Mouse (Mus musculus) forebrain, embryonic 11.5 days (tissue): ENCODE measurements around the gene Ccdc177. TPM values are rescaled to one million over a fixed set of nuclear protein-coding genes. Genes with fewer than 3 reads are reported as not detected.

Experiments used
- ATAC-seq: fragments of 200-750 bp; cut with Nextera tagmentation; replicated peaks from 2 replicates; pipeline ENCODE4 v1.8.0; 2017; ENCODE audit warnings: moderate TSS enrichment; ENCODE audit not compliant: low FRiP score
- DNase-seq: peaks from one replicate; pipeline ENCODE4 v3.0.0-alpha.2; 2017; ENCODE audit warnings: low spot score
- H3K27ac ChIP-seq: fragments of 300-500 bp; sonication (generic); 2 replicates; pipeline ENCODE4 v1.5.1; 2014; ENCODE audit warnings: low read depth, low read length
- H3K27me3 ChIP-seq: fragments of 300-500 bp; sonication (generic); 2 replicates; pipeline ENCODE4 v1.6.1; 2014; ENCODE audit warnings: mild to moderate bottlenecking, low read length, mixed read lengths; ENCODE audit not compliant: control insufficient read depth, insufficient read depth
- H3K36me3 ChIP-seq: fragments of 300-500 bp; sonication (generic); 2 replicates; pipeline ENCODE4 v1.6.1; 2014; ENCODE audit warnings: mild to moderate bottlenecking, low read length, moderate library complexity, mixed read lengths; ENCODE audit not compliant: control insufficient read depth, insufficient read depth
- H3K4me1 ChIP-seq: fragments of 300-500 bp; sonication (generic); replicated peaks from 2 replicates; pipeline ENCODE4 v1.6.1; 2014; ENCODE audit warnings: low read length, mixed read lengths; ENCODE audit not compliant: control insufficient read depth, insufficient read depth
- H3K4me2 ChIP-seq: fragments of 300-500 bp; sonication (generic); 2 replicates; pipeline ENCODE4 v1.6.1; 2014; ENCODE audit warnings: low read depth, mild to moderate bottlenecking, low read length, moderate library complexity, mixed read lengths; ENCODE audit not compliant: severe bottlenecking
- H3K4me3 ChIP-seq: fragments of 300-500 bp; sonication (generic); 2 replicates; pipeline ENCODE4 v1.5.1; 2014; ENCODE audit warnings: low read depth, low read length
- H3K9ac ChIP-seq: fragments of 300-500 bp; sonication (generic); 2 replicates; pipeline ENCODE4 v1.6.1; 2014; ENCODE audit warnings: low read length
- H3K9me3 ChIP-seq: fragments of 300-500 bp; sonication (generic); 2 replicates; pipeline ENCODE4 v1.6.1; 2016; ENCODE audit warnings: low read length, mixed read lengths; ENCODE audit not compliant: control insufficient read depth
- WGBS: fragments of 180-500 bp; shearing (Covaris S2); extraction: QIAGEN DNeasy Blood & Tissue Kit; methylation state at CpG from one replicate; pipeline ENCODE4 v1.1.7; 2014; 5-methylcytosine and 5-hydroxymethylcytosine counted together
- polyA plus RNA-seq: library from polyadenylated mRNA; unstranded; fragments of >200 nt; fragmentation: Nextera tagmentation; extraction: Ambion mirVana; gene quantifications from 2 replicates; pipeline ENCODE4 v1.2.1, GENCODE M21; 2014

Gene Ccdc177
- polyA plus RNA-seq, 1 experiment from 2014 or later = 5.1 TPM

GRCm38 (mm10) chr12:80721458-80721857, 39.0 kb downstream of the Ccdc177 start:
- no peaks in the 10 kb centered on the region for H3K36me3 ChIP-seq
- 88% methylated on average over 15 of the region's 15 CpGs for WGBS
- no peak overlapping the region for H3K4me3 ChIP-seq
- no peak overlapping the region for H3K27ac ChIP-seq
- no peaks in the 10 kb centered on the region for H3K27me3 ChIP-seq
- H3K9me3 ChIP-seq = no peaks in the 10 kb centered on the region
- no peak overlapping the region for H3K9ac ChIP-seq
- no peaks in the 10 kb centered on the region for H3K4me1 ChIP-seq
- no peak overlapping the region for H3K4me2 ChIP-seq
- DNase-seq (no peak), ATAC-seq (no peak)

GRCm38 (mm10) chr12:80720507-80720906, 40.0 kb downstream of the Ccdc177 start:
- Histone ChIP-seq H3K36me3 (no peaks in the 10 kb centered on the region), H3K9ac (no peak overlapping the region), H3K4me1 (no peaks in the 10 kb centered on the region), H3K27me3 (no peaks in the 10 kb centered on the region), H3K4me2 (no peak overlapping the region), H3K4me3 (no peak overlapping the region), H3K27ac (no peak overlapping the region), H3K9me3 (no peaks in the 10 kb centered on the region)
- DNase-seq (no peak), ATAC-seq (no peak)
- WGBS = 69% methylated on average over 12 of the region's 12 CpGs

- ATAC-seq (no peak), DNase-seq (no peak)
- Histone ChIP-seq H3K4me2 (no peak overlapping the region), H3K27me3 (no peaks in the 10 kb centered on the region), H3K36me3 (no peaks in the 10 kb centered on the region), H3K4me3 (no peak overlapping the region), H3K27ac (no peak overlapping the region), H3K9ac (no peak overlapping the region), H3K4me1 (no peaks in the 10 kb centered on the region), H3K9me3 (no peaks in the 10 kb centered on the region)
- 81% methylated on average over 2 of the region's 2 CpGs for WGBS
Measured at GRCm38 (mm10) chr12:80719141-80719540, 41.3 kb downstream of the Ccdc177 start.

- Histone ChIP-seq H3K4me3 (no peak overlapping the region), H3K36me3 (no peaks in the 10 kb centered on the region), H3K4me2 (no peak overlapping the region), H3K9me3 (no peaks in the 10 kb centered on the region), H3K27ac (no peak overlapping the region), H3K4me1 (no peaks in the 10 kb centered on the region), H3K27me3 (no peaks in the 10 kb centered on the region), H3K9ac (no peak overlapping the region)
- ATAC-seq (no peak), DNase-seq (no peak)
- WGBS = 83% methylated on average over 6 of the region's 6 CpGs
Measured at GRCm38 (mm10) chr12:80715915-80716314, 44.6 kb downstream of the Ccdc177 start.

- no peak overlapping the region for H3K27ac ChIP-seq
- DNase-seq (no peak), ATAC-seq (no peak)
- H3K27me3 ChIP-seq = no peaks in the 10 kb centered on the region
- no peak overlapping the region for H3K4me2 ChIP-seq
- WGBS = 73% methylated on average over 6 of the region's 6 CpGs
- H3K9ac ChIP-seq = no peak overlapping the region
- H3K4me1 ChIP-seq = no peaks in the 10 kb centered on the region
- no peaks in the 10 kb centered on the region for H3K9me3 ChIP-seq
- H3K36me3 ChIP-seq = no peaks in the 10 kb centered on the region
- H3K4me3 ChIP-seq = no peak overlapping the region
Measured at GRCm38 (mm10) chr12:80706915-80707604, 53.4 kb downstream of the Ccdc177 start.

GRCm38 (mm10) chr12:80706208-80706914, 54.1 kb downstream of the Ccdc177 start:
- H3K9me3 ChIP-seq = no peaks in the 10 kb centered on the region
- H3K27ac ChIP-seq = no peak overlapping the region
- DNase-seq (no peak), ATAC-seq (no peak)
- 66% methylated on average over 11 of the region's 11 CpGs for WGBS
- no peak overlapping the region for H3K4me3 ChIP-seq
- H3K4me1 ChIP-seq = no peaks in the 10 kb centered on the region
- no peaks in the 10 kb centered on the region for H3K36me3 ChIP-seq
- no peaks in the 10 kb centered on the region for H3K27me3 ChIP-seq
- no peak overlapping the region for H3K9ac ChIP-seq
- H3K4me2 ChIP-seq = no peak overlapping the region

Other genes starting within 250 kb of the Ccdc177 start
- gene Galnt16, start 242.4 kb downstream of the Ccdc177 start, polyA plus RNA-seq = 19.9 and 20.3 TPM in 2 replicates
- gene Slc39a9, start 116.8 kb downstream of the Ccdc177 start, polyA plus RNA-seq = 29.9 and 33.1 TPM in 2 replicates
- gene Erh, start 116.3 kb downstream of the Ccdc177 start, polyA plus RNA-seq = 400 and 407 TPM in 2 replicates
- 0.48 and 0.60 TPM in 2 replicates for gene Plekhd1, start 68.1 kb downstream of the Ccdc177 start, polyA plus RNA-seq
- 19.9 and 21.5 TPM in 2 replicates for gene Susd6, start 29.8 kb upstream of the Ccdc177 start, polyA plus RNA-seq
- gene Srsf5, start 184.8 kb upstream of the Ccdc177 start, polyA plus RNA-seq = 436 and 461 TPM in 2 replicates
- gene Slc10a1, start 208.0 kb upstream of the Ccdc177 start, polyA plus RNA-seq = 0.63 and 0.67 TPM in 2 replicates